Mouse (Mus musculus): Measurements from ENCODE around the gene Figla. TPM values are rescaled to one million over a fixed set of nuclear protein-coding genes. Genes with fewer than 3 reads are reported as not detected.

Gene Figla
- polyA plus RNA-seq, 2 experiments: not detected

- ATAC-seq (ENCODE audit: low FRiP score, low read depth): no peak
- Histone ChIP-seq H3K9ac (ENCODE audit: low read depth, low read length, severe bottlenecking) (no peak overlapping the region), H3K9me3 (ENCODE audit: control insufficient read depth, low read length) (no peaks in the 10 kb centered on the region), H3K27ac (replicated peaks; ENCODE audit: low read depth, low read length) (no peak overlapping the region), H3K27me3 (ENCODE audit: control insufficient read depth, insufficient read depth, low read length) (no peaks in the 10 kb centered on the region), H3K4me2 (replicated peaks; ENCODE audit: low read depth, low read length, severe bottlenecking) (no peak overlapping the region), H3K4me1 (ENCODE audit: control insufficient read depth, insufficient read depth, low read length) (no peaks in the 10 kb centered on the region), H3K36me3 (ENCODE audit: control insufficient read depth, insufficient read depth, low read length) (no peaks in the 10 kb centered on the region), H3K4me3 (replicated peaks; ENCODE audit: low read length) (no peak overlapping the region)
- WGBS: 80% methylated on average over 5 of the region's 5 CpGs
- TF ChIP-seq POLR2A (IDR thresholded peaks at IDR 0.05; ENCODE audit: borderline replicate concordance, extremely low read depth, insufficient read depth, insufficient read length): no peak
- no peak for DNase-seq (ENCODE audit: low spot score)
These were observed 37.6 kb downstream of the Figla start for GRCm38 (mm10) chr6:86053594-86053993.

- ATAC-seq (ENCODE audit: low FRiP score, low read depth): no peak
- WGBS: 3% methylated on average over 1 of the region's 1 CpGs
- Histone ChIP-seq H3K9ac (ENCODE audit: low read depth, low read length, severe bottlenecking) (no peak overlapping the region), H3K9me3 (ENCODE audit: control insufficient read depth, low read length) (no peaks in the 10 kb centered on the region), H3K27ac (replicated peaks; ENCODE audit: low read depth, low read length) (no peak overlapping the region), H3K4me1 (ENCODE audit: control insufficient read depth, insufficient read depth, low read length) (no peaks in the 10 kb centered on the region), H3K36me3 (ENCODE audit: control insufficient read depth, insufficient read depth, low read length) (no peaks in the 10 kb centered on the region), H3K27me3 (ENCODE audit: control insufficient read depth, insufficient read depth, low read length) (no peaks in the 10 kb centered on the region), H3K4me2 (replicated peaks; ENCODE audit: low read depth, low read length, severe bottlenecking) (no peak overlapping the region), H3K4me3 (replicated peaks; ENCODE audit: low read length) (no peak overlapping the region)
- TF ChIP-seq POLR2A (IDR thresholded peaks at IDR 0.05; ENCODE audit: borderline replicate concordance, extremely low read depth, insufficient read depth, insufficient read length): no peak
- DNase-seq (ENCODE audit: low spot score): no peak
These were observed 42.5 kb downstream of the Figla start for GRCm38 (mm10) chr6:86058475-86058874.

GRCm38 (mm10) chr6:86059151-86059853 is 43.3 kb downstream of the Figla start:
- H3K4me1 ChIP-seq (ENCODE audit: control insufficient read depth, insufficient read depth, low read length): no peaks in the 10 kb centered on the region
- H3K4me3 ChIP-seq (replicated peaks; ENCODE audit: low read length): no peak overlapping the region
- no peak for TF ChIP-seq POLR2A (IDR thresholded peaks at IDR 0.05; ENCODE audit: borderline replicate concordance, extremely low read depth, insufficient read depth, insufficient read length)
- H3K9me3 ChIP-seq (ENCODE audit: control insufficient read depth, low read length): no peaks in the 10 kb centered on the region
- no peaks in the 10 kb centered on the region for H3K36me3 ChIP-seq (ENCODE audit: control insufficient read depth, insufficient read depth, low read length)
- H3K4me2 ChIP-seq (replicated peaks; ENCODE audit: low read depth, low read length, severe bottlenecking): no peak overlapping the region
- no peak overlapping the region for H3K9ac ChIP-seq (ENCODE audit: low read depth, low read length, severe bottlenecking)
- 42% methylated on average over 7 of the region's 7 CpGs for WGBS
- no peaks in the 10 kb centered on the region for H3K27me3 ChIP-seq (ENCODE audit: control insufficient read depth, insufficient read depth, low read length)
- no peak for DNase-seq (ENCODE audit: low spot score)
- ATAC-seq (ENCODE audit: low FRiP score, low read depth): no peak
- H3K27ac ChIP-seq (replicated peaks; ENCODE audit: low read depth, low read length): no peak overlapping the region

GRCm38 (mm10) chr6:86060170-86060569 is 44.2 kb downstream of the Figla start:
- DNase-seq (ENCODE audit: low spot score) (no peak), ATAC-seq (ENCODE audit: low FRiP score, low read depth) (no peak)
- Histone ChIP-seq H3K36me3 (ENCODE audit: control insufficient read depth, insufficient read depth, low read length) (no peaks in the 10 kb centered on the region), H3K9ac (ENCODE audit: low read depth, low read length, severe bottlenecking) (no peak overlapping the region), H3K4me1 (ENCODE audit: control insufficient read depth, insufficient read depth, low read length) (no peaks in the 10 kb centered on the region), H3K4me2 (replicated peaks; ENCODE audit: low read depth, low read length, severe bottlenecking) (no peak overlapping the region), H3K4me3 (replicated peaks; ENCODE audit: low read length) (no peak overlapping the region), H3K27ac (replicated peaks; ENCODE audit: low read depth, low read length) (no peak overlapping the region), H3K27me3 (ENCODE audit: control insufficient read depth, insufficient read depth, low read length) (no peaks in the 10 kb centered on the region), H3K9me3 (ENCODE audit: control insufficient read depth, low read length) (no peaks in the 10 kb centered on the region)
- WGBS: 94% methylated on average over 3 of the region's 3 CpGs
- TF ChIP-seq POLR2A (IDR thresholded peaks at IDR 0.05; ENCODE audit: borderline replicate concordance, extremely low read depth, insufficient read depth, insufficient read length): no peak

GRCm38 (mm10) chr6:86062226-86062625 is 46.3 kb downstream of the Figla start:
- TF ChIP-seq POLR2A (IDR thresholded peaks at IDR 0.05; ENCODE audit: borderline replicate concordance, extremely low read depth, insufficient read depth, insufficient read length): no peak
- ATAC-seq (ENCODE audit: low FRiP score, low read depth) (no peak), DNase-seq (ENCODE audit: low spot score) (no peak)
- Histone ChIP-seq H3K27me3 (ENCODE audit: control insufficient read depth, insufficient read depth, low read length) (no peaks in the 10 kb centered on the region), H3K9me3 (ENCODE audit: control insufficient read depth, low read length) (no peaks in the 10 kb centered on the region), H3K36me3 (ENCODE audit: control insufficient read depth, insufficient read depth, low read length) (no peaks in the 10 kb centered on the region), H3K4me2 (replicated peaks; ENCODE audit: low read depth, low read length, severe bottlenecking) (no peak overlapping the region), H3K4me3 (replicated peaks; ENCODE audit: low read length) (no peak overlapping the region), H3K27ac (replicated peaks; ENCODE audit: low read depth, low read length) (no peak overlapping the region), H3K9ac (ENCODE audit: low read depth, low read length, severe bottlenecking) (no peak overlapping the region), H3K4me1 (ENCODE audit: control insufficient read depth, insufficient read depth, low read length) (no peaks in the 10 kb centered on the region)
- 56% methylated on average over 5 of the region's 5 CpGs for WGBS
